Mouse (Mus musculus) 3T3-L1 (cell line): ENCODE data around the gene Ppm1h.

Experiments used
- DNase-seq: peaks from one replicate; pipeline ENCODE4 v3.0.0-alpha.2; 2015; ENCODE audit warnings: low read depth, low spot score

The Ppm1h gene

GRCm38 (mm10) chr10:122704901-122705300, 26.3 kb downstream of the Ppm1h start:
- DNase-seq, result no peak

- DNase-seq, result no peak
Measured at GRCm38 (mm10) chr10:122705457-122705856, 26.9 kb downstream of the Ppm1h start.

- DNase-seq, result no peak
Measured at GRCm38 (mm10) chr10:122711381-122711811, 32.8 kb downstream of the Ppm1h start.

GRCm38 (mm10) chr10:122712307-122712706, 33.7 kb downstream of the Ppm1h start:
- DNase-seq, result no peak

- no peak for DNase-seq
Measured at GRCm38 (mm10) chr10:122715856-122716255, 37.3 kb downstream of the Ppm1h start.

- DNase-seq, result no peak
Measured at GRCm38 (mm10) chr10:122716286-122716685, 37.7 kb downstream of the Ppm1h start.

GRCm38 (mm10) chr10:122716739-122717474, 38.3 kb downstream of the Ppm1h start:
- DNase-seq, result no peak

GRCm38 (mm10) chr10:122717754-122718415, 39.3 kb downstream of the Ppm1h start:
- no peak for DNase-seq

GRCm38 (mm10) chr10:122718951-122719350, 40.4 kb downstream of the Ppm1h start:
- DNase-seq, result no peak

- DNase-seq, result no peak
Measured at GRCm38 (mm10) chr10:122722111-122722510, 43.5 kb downstream of the Ppm1h start.

- no peak for DNase-seq
Measured at GRCm38 (mm10) chr10:122724692-122725091, 46.1 kb downstream of the Ppm1h start.

- no peak for DNase-seq
Measured at GRCm38 (mm10) chr10:122727228-122727627, 48.7 kb downstream of the Ppm1h start.

GRCm38 (mm10) chr10:122728172-122728571, 49.6 kb downstream of the Ppm1h start:
- no peak for DNase-seq

GRCm38 (mm10) chr10:122732146-122732545, 53.6 kb downstream of the Ppm1h start:
- DNase-seq, result no peak

GRCm38 (mm10) chr10:122734521-122734920, 56.0 kb downstream of the Ppm1h start:
- DNase-seq, result no peak

GRCm38 (mm10) chr10:122735284-122735784, 56.8 kb downstream of the Ppm1h start:
- DNase-seq, result no peak

GRCm38 (mm10) chr10:122736835-122737234, 58.3 kb downstream of the Ppm1h start:
- no peak for DNase-seq

GRCm38 (mm10) chr10:122738526-122738925, 60.0 kb downstream of the Ppm1h start:
- DNase-seq, result no peak

- no peak for DNase-seq
Measured at GRCm38 (mm10) chr10:122739037-122739436, 60.5 kb downstream of the Ppm1h start.

- peak; percentile 55 for DNase-seq
Measured at GRCm38 (mm10) chr10:122740117-122740516, 61.6 kb downstream of the Ppm1h start.

GRCm38 (mm10) chr10:122741191-122741590, 62.6 kb downstream of the Ppm1h start:
- no peak for DNase-seq

- DNase-seq, result no peak
Measured at GRCm38 (mm10) chr10:122742136-122742535, 63.6 kb downstream of the Ppm1h start.

GRCm38 (mm10) chr10:122743361-122743760, 64.8 kb downstream of the Ppm1h start:
- DNase-seq, result no peak
